11 mouse cellular contexts compared by ENCODE assay signal in the genomic region with DNA sequence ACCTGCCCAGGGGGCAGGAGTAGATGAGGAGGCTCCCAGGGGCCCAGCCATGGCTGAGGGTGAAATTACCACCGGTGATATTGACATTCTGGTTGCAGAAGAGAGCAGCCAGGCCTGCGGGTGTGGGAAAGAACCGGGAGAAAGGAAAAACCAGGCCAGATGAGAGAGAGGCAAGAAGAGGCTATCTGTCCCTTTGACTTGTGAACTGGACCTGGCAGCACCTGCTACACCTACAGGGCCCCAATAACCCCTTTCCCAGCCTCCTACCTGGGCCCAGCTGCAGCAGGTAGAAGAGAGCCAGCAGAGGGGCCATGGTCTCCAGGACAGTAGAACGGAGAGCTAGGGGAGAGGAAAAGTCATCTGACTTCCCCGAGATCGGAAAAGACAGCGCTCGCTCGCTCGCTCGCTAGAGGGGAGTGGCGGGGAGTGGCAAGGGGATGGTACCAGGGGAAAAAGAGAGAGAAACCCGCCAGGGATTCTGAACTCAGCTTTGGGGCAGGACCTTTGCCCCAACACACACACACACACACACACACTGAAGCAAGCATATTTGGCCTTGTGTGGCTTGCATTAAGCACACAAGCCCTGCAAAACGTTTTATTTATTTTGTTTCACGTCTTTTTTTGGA. TPM values are rescaled to one million over a fixed set of nuclear protein-coding genes. Genes with fewer than 3 reads are reported as not detected.
A peak's percentile ranks its signal among the peaks of the same experiment; 100 is the strongest.
DNase-seq lines count a peak whose midpoint lies in the region; ATAC-seq and TF ChIP-seq lines count a peak whose summit lies in the region.
"Had no signal": no experiment of that assay in that cellular context is flagged by ENCODE, and none has a peak within 500 bp of the region (broad histone marks: within the 10 kb centered on the region; RNA-seq: fewer than 3 reads in every experiment).

Gm20547 (minus strand) TSS at position 360 of the 628 bp plus-strand sequence.

- TF ChIP-seq EP300 in ES-Bruce4 (IDR thresholded peaks at IDR 0.05; ENCODE audit: insufficient read depth, low read depth, low read length) = no peak

- H3K4me2 ChIP-seq in intestine, embryonic 15.5 days (replicated peaks) = peak within 1 kb of the TSS; percentile 57

- H3K9ac ChIP-seq in ES-Bruce4 (ENCODE audit: low read depth, poor library complexity, severe bottlenecking) = 0 out of 2 replicates have a peak within 1 kb of the TSS, but pooled peaks have one; percentile 10
- peak within 1 kb of the TSS; percentile 6 for H3K9ac ChIP-seq in intestine, embryonic 15.5 days
- H3K9ac ChIP-seq: forebrain, postnatal 0 days had no signal

- no peak within 1 kb of the TSS for H3K27ac ChIP-seq in heart, embryonic 10.5 days
- no peak within 1 kb of the TSS for H3K27ac ChIP-seq in ES-Bruce4 (ENCODE audit: insufficient read depth, low read length)
- H3K27ac ChIP-seq in intestine, embryonic 15.5 days = peak within 1 kb of the TSS; percentile 25

- peaks cover 16% of the 10 kb centered on the region; the same call in 1 of the 2 replicates for H3K27me3 ChIP-seq in heart, embryonic 10.5 days (ENCODE audit: insufficient read depth, poor library complexity, severe bottlenecking)
- H3K27me3 ChIP-seq in ES-Bruce4 (ENCODE audit: control insufficient read depth, insufficient read depth, low read length, poor library complexity, severe bottlenecking) = no peaks in the 10 kb centered on the region
- no peaks in the 10 kb centered on the region for H3K27me3 ChIP-seq in intestine, embryonic 15.5 days (replicated peaks)

- 9% methylated on average over 15 of the region's 15 CpGs for WGBS in heart, embryonic 10.5 days
- WGBS in intestine, embryonic 15.5 days = 9% methylated on average over 15 of the region's 15 CpGs

- H3K36me3 ChIP-seq in heart, embryonic 10.5 days = no peaks in the 10 kb centered on the region
- no peaks in the 10 kb centered on the region for H3K36me3 ChIP-seq in ES-Bruce4 (ENCODE audit: control insufficient read depth, insufficient read depth, low read length, poor library complexity, severe bottlenecking)
- H3K36me3 ChIP-seq in intestine, embryonic 15.5 days = no peaks in the 10 kb centered on the region

- TF ChIP-seq POLR2A in ES-Bruce4 (IDR thresholded peaks at IDR 0.05; ENCODE audit: insufficient read depth, low read length) = no peak

- peaks cover 25% of the 10 kb centered on the region for H3K4me1 ChIP-seq in heart, embryonic 10.5 days
- peaks cover 2% of the 10 kb centered on the region for H3K4me1 ChIP-seq in ES-Bruce4 (ENCODE audit: control insufficient read depth, insufficient read depth, low read length)
- peaks cover 12% of the 10 kb centered on the region; the same call in 1 of the 2 replicates for H3K4me1 ChIP-seq in intestine, embryonic 15.5 days (replicated peaks)

- H3K4me3 ChIP-seq in heart, embryonic 10.5 days = peak within 1 kb of the TSS; percentile 43; the same call in 1 of the 2 replicates
- peak within 1 kb of the TSS; percentile 25 for H3K4me3 ChIP-seq in ES-Bruce4 (ENCODE audit: low read depth, low read length)
- H3K4me3 ChIP-seq in intestine, embryonic 15.5 days (replicated peaks) = peak within 1 kb of the TSS; percentile 19

- TF ChIP-seq CTCF in ES-Bruce4 (IDR thresholded peaks at IDR 0.05; ENCODE audit: low read depth, low read length) = no peak

- no peak for DNase-seq in heart, embryonic 10.5 days (ENCODE audit: low spot score)
- no peak for DNase-seq in heart, adult 8-10 months (ENCODE audit: low spot score)
- peak; percentile 45 for DNase-seq in liver
- no peak for DNase-seq in gastrocnemius, postnatal 4 days (ENCODE audit: low spot score in 2 of 2)
- DNase-seq in Muller cell, postnatal 12 days (ENCODE audit: inconsistent ontology term) = no peak
- no peak for DNase-seq in layer of hippocampus, postnatal 25 days (ENCODE audit: extremely low spot score in 1 of 2, low spot score in 1 of 2)
- DNase-seq: forebrain, postnatal 0 days; left cerebral cortex, postnatal 4 days; thymus, postnatal 14 days had no signal

- ATAC-seq in intestine, embryonic 15.5 days = peak; percentile 75
- ATAC-seq: forebrain, postnatal 0 days had no signal

- no peaks in the 10 kb centered on the region for H3K9me3 ChIP-seq in heart, embryonic 10.5 days
- no peaks in the 10 kb centered on the region for H3K9me3 ChIP-seq in ES-Bruce4 (replicated peaks; ENCODE audit: control insufficient read depth, insufficient read depth, low read length, poor library complexity, severe bottlenecking)
- no peaks in the 10 kb centered on the region for H3K9me3 ChIP-seq in intestine, embryonic 15.5 days

RNA-seq across cellular contexts. Expression of gene Gm20547, which starts in this region (rescaled TPM):
- not detected in 2 replicates for polyA plus RNA-seq in heart, embryonic 10.5 days (2016; fragmentation: Nextera tagmentation; extraction: Ambion mirVana)
- total RNA-seq in heart, adult 8-10 months (2022) = not detected
- polyA plus RNA-seq in ES-Bruce4 (2011; ENCODE audit: insufficient read depth, insufficient read length, low read depth, missing spikeins) = 0.41 TPM in 1 of 2 replicates, not detected in the other
- not detected in 2 replicates for polyA plus RNA-seq in intestine, embryonic 15.5 days (2015; fragmentation: Nextera tagmentation; extraction: Ambion mirVana)
- total RNA-seq in gastrocnemius, postnatal 4 days (2021) = not detected
- total RNA-seq in layer of hippocampus, postnatal 25 days (2021) = not detected
- total RNA-seq: forebrain, postnatal 0 days; left cerebral cortex, postnatal 4 days had no signal
- polyA plus RNA-seq: forebrain, postnatal 0 days had no signal

Comparison
In these comparisons a context has a peak if more than half of its experiments do, and no peak if none do; other contexts are left out.
1. Peak in ATAC-seq, H3K4me3 ChIP-seq, H3K27ac ChIP-seq, H3K9ac ChIP-seq and H3K4me2 ChIP-seq in intestine, embryonic 15.5 days; RNA of the gene not detected or under 1 TPM.